In the genomic region with DNA sequence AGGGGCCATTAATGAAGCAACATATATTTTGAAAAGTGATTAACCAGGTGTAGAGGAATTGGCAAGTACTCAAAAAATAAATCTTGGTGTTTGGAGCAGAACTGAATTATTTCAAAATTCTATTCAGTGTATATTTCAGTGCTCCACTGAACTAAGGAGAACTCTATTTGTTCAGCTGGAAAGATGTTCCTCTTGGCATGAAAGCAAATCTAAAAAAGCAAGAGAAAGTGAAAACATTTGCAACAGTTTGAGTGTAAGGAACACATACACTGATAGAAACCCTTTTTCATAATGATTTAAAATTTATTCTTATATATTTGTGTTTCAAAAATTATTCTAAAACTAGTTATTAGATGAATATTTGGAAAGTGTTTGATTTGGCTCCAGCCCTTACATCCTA, we compare ENCODE assay signal across 26 mouse cellular contexts.
"Had no signal": no experiment of that assay in that cellular context is flagged by ENCODE, and none has a peak within 500 bp of the region (broad histone marks: within the 10 kb centered on the region; RNA-seq: fewer than 3 reads in every experiment).

No protein-coding gene starts in this region.

- H3K4me2 ChIP-seq: heart, embryonic 12.5 days; hindbrain, embryonic 12.5 days; hindbrain, embryonic 14.5 days; intestine, embryonic 15.5 days; limb, embryonic 12.5 days; liver, embryonic 11.5 days had no signal

- H3K27me3 ChIP-seq: heart, embryonic 12.5 days; hindbrain, embryonic 12.5 days; intestine, embryonic 15.5 days; limb, embryonic 12.5 days had no signal

- H3K9me3 ChIP-seq: heart, embryonic 12.5 days; hindbrain, embryonic 10.5 days; hindbrain, embryonic 12.5 days; intestine, embryonic 15.5 days; limb, embryonic 12.5 days had no signal

- ATAC-seq: hindbrain, embryonic 16.5 days; inflammation-experienced regulatory T-cells, adult 6 months; intestine, embryonic 15.5 days; intestine, postnatal 0 days had no signal

- H3K36me3 ChIP-seq: heart, embryonic 10.5 days; heart, embryonic 12.5 days; hindbrain, embryonic 10.5 days; hindbrain, embryonic 12.5 days; intestine, embryonic 15.5 days; limb, embryonic 12.5 days had no signal

- H3K27ac ChIP-seq: gastrocnemius, adult 2 months; heart, embryonic 10.5 days; hindbrain, embryonic 10.5 days; hindbrain, embryonic 12.5 days; hindbrain, embryonic 14.5 days; intestine, embryonic 15.5 days; layer of hippocampus, adult 2 months; left cerebral cortex, adult 2 months; limb, embryonic 12.5 days had no signal

- H3K4me1 ChIP-seq: heart, embryonic 10.5 days; heart, embryonic 12.5 days; hindbrain, embryonic 10.5 days; hindbrain, embryonic 12.5 days; intestine, embryonic 15.5 days; limb, embryonic 12.5 days had no signal

- H3K4me3 ChIP-seq: gastrocnemius, adult 2 months; heart, embryonic 10.5 days; heart, embryonic 12.5 days; hindbrain, embryonic 10.5 days; hindbrain, embryonic 12.5 days; intestine, embryonic 15.5 days; layer of hippocampus, adult 2 months; left cerebral cortex, adult 2 months; limb, embryonic 12.5 days had no signal

- DNase-seq: gastrocnemius, adult 2 months; gastrocnemius, postnatal 10 days; gastrocnemius, postnatal 25 days; heart, adult 18-20 months; heart, postnatal 10 days; heart, postnatal 4 days; kidney, adult 18-20 months; kidney, adult 8-10 months; kidney, postnatal 10 days; kidney, postnatal 25 days; kidney, postnatal 4 days; left cerebral cortex, postnatal 4 days; liver had no signal

- H3K9ac ChIP-seq: heart, embryonic 12.5 days; hindbrain, embryonic 12.5 days; hindbrain, embryonic 14.5 days; intestine, embryonic 15.5 days; limb, embryonic 12.5 days had no signal
